Mouse (Mus musculus) naive thymus-derived CD4-positive, alpha-beta T cell, adult 2 months (primary cell): ENCODE data around the gene Dusp7.

ENCODE experiments used
- DNase-seq: peaks from one replicate; pipeline ENCODE4 v3.0.0-alpha.2; 2011; ENCODE audit warnings: low read depth

The Dusp7 gene

DNA sequence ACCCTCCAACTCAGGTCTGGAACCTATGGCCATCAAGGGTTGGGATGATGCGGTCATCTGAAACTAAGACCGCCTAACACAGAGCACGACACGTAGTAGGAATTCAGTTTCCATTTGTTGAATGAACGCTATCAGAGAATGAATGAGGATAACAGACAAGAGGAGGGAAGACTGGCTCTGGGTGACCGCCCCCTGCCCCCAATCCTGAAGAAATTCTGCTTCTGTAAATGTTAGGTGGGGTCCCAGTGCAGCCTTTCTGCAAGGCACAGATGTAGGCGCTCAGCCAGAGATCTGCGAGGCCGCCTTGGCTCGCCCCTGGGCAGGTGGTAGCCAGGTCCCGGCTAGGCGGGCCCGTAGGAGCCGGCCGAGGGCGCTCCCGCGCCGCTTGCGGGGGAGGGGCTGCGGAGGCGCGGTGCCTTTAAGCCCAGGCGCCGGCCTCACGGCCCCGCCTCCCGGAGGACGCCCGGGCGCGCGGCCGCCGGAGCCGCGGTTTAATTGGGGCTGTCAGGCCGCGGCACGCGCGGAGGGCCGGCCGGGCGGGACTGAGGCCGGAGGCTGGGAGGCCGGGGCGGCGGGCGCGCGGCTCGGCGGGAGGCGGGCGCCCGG lies at the start of gene Dusp7:
Gene Dusp7, plus strand, starts transcription at position 521 of the 606 bp plus-strand sequence.
- peak; percentile 75 for DNase-seq

DNA sequence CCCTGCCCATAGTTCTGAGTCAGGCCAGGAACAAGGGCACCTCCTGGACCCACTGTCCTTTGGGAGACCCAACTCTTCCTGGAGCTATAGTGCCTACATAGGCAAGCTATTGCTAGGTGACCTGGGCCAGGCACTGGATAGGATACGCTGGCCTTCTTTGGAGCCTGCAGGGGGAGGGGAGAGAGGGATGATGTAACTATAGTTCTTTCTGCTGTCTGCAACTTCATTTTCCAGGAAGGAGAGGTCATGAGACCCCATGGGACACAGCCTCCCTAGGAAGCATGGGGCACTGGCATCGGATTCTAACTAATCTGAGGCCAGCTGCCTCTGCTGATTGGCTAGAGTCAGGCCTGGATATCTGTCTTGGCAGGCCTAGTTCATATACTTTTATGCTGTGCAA lies 49.3 kb upstream of the Dusp7 start:
- no peak for DNase-seq

GRCm38 (mm10) chr9:106322497-106322896 lies 45.9 kb upstream of the Dusp7 start:
- no peak for DNase-seq

GRCm38 (mm10) chr9:106326241-106326640 lies 42.2 kb upstream of the Dusp7 start:
- DNase-seq, result no peak

- no peak for DNase-seq
Measured at GRCm38 (mm10) chr9:106327125-106327809, 41.2 kb upstream of the Dusp7 start.

GRCm38 (mm10) chr9:106328068-106328610 lies 40.3 kb upstream of the Dusp7 start:
- DNase-seq, result no peak

DNA sequence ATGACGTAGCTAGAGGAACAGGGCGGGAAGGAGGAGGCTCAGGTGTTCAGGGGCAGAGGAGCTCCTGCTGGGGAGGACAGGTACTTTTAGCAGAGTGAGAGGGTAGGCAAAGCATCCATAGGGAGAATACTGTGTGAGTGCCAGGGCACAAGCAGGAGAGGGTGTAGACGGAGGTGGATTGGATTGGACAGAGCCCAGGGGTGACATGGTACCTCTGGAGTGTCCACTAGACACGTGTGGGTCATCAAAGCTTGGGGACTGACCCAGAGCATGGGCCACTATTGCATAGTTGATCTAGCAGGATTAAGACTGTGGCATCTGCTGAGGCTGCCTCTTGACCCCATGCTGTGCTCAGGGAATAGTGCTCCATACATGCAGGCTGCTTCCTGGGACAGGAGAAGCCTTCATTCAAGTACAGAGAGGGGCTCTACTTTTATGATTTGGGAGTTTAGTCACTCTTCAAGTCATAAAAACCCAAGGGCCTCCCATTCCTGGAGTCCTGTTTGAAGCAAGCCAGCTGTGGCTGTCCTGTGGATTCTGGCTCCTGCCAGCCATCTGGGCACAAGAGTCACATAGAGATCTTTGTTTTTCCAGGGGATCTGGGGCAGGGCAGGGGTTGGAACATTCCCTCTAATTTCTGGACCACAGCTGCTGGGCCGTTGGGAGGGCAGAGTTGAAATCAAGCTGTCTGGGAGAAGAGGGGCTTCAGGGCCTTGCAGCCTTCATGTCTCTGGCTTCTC lies 39.5 kb upstream of the Dusp7 start:
- no peak for DNase-seq

- DNase-seq, result no peak
Measured at GRCm38 (mm10) chr9:106332746-106333145, 35.7 kb upstream of the Dusp7 start.

GRCm38 (mm10) chr9:106337620-106338019 lies 30.8 kb upstream of the Dusp7 start:
- DNase-seq, result no peak

GRCm38 (mm10) chr9:106338462-106339172 lies 29.8 kb upstream of the Dusp7 start:
- no peak for DNase-seq

DNA sequence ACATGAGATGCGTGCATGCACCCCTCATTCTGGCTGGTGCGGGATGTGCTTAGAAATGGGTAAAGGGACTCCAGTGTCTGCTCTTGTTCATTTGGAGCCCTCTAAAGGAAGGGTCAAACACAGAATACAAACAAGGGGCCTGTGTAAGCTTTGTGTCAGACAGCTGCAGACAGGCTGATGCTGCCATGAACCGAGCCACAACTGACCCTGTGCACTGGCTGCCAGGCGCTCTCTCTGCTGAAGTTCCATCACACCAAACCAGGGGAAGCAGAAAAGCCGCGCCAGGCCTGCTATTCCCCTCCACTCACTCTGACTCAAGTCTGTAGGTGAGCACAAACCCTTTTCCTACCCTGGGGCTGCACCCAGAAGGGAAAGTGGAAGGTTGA lies 29.3 kb upstream of the Dusp7 start:
- DNase-seq, result no peak

DNA sequence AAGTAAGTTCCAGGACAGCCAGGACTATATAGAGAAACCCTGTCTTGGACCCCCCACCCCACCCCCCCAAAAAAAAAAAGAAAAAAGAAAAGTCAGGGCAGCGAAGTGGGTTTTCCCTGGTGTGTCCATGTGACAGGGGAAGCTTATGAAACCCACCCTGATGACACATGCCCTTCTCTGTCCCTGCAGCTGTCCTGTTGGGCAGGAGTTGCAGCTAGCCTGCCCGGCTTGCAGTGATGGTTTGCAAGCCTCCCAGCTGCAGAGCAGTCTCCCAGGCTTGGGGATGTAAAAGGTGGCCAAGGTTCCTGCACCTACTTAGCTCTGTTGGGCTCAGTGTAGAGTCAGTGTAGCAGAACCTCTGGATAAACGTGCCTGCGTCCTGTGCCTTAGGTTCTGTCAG lies 28.7 kb upstream of the Dusp7 start:
- DNase-seq, result no peak

DNA sequence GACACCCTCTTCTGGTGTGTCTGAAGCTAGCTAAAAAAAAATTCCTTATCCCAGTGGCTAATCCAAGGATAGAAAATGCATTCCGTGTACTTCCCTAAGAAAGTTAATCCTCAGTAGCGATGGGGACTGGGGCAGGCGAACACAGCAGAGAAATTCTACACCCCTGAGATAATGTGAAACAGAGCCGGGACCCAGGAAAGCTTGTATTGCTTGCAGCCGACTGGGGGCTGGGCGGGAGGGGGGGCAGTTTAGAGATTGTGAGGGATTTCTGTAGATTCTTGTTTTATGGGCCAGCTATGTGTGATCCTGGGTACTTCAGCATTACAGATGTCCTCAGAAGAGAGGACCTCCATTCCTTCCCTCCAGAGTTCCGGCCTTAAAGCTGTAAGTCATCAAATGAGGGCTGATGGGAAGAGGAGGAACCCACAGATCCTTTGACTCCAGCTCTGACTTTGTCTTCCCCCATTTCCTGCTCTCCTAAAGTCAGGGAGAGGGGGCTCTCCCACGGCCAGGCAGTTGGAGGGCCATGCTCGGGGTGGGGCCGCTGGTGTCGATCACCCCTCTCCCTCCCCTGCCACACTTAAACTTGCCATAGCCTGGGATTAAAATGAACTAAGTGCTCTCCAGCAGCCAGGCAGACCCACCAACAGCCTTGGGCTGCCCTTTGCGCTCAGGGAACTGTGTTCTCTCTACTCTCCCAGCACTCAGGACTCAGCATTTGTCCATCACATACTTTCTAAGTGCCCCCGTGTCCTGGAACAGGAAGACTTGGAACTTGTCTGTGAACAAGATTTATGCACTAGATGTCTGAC lies 27.7 kb upstream of the Dusp7 start:
- DNase-seq, result no peak

DNA sequence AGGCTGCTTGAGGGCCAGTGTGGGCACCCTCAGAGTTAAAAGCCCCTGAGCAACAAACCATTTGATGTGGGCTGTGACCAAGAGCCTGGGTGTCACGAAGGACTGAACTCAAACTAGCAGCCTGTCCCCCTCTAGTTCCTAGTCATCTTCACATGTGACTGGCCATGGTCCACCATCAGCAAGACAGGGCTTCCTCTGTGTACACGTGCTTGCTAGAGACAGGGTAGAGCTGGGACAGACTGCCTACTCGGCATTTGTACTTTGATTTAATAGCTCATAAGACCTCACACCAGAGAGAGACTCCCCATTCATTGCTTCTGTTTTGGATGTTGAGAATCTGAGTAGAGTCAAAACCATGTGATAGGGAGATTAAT lies 27.1 kb upstream of the Dusp7 start:
- no peak for DNase-seq

GRCm38 (mm10) chr9:106342573-106342972 lies 25.9 kb upstream of the Dusp7 start:
- no peak for DNase-seq

DNA sequence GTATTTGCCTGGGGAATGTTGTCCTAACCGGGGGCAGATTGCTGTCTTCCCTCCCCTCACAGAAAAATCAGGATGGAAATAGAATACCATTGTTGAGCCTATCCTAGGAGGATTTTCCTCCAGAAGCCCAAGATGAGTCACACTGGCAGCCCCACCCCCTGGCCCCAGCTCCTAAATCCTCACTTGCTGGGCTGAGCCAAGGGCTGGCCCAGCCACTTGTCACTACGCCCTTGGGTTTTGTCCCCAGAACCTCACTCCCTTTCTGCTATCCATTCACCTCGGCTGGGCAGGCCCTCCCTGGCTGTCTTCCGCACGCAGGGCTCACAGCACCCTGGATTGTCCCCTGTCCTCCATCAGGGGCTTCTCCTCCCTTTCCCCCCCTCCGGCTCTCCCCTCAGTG lies 23.3 kb upstream of the Dusp7 start:
- DNase-seq, result no peak

DNA sequence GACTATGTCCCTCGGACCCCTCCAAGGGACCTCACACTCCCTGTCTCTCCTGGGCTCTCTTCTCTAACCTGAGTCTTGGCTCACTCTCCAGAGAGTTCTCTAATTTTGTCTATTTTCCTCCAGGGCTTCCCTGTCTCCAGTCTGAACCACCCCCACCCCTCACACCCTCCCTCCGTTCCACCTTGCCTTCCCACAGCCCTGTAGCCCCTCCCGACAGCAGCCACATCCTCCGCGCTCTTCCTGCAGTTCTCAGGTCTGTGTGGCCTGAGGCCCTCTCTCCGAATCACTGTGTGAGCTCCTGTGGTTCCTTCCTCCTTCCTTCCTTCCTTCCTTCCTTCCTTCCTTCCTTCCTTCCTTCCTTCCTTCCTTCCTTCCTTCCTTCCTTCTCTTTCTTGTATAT lies 22.8 kb upstream of the Dusp7 start:
- DNase-seq, result no peak

- no peak for DNase-seq
Measured at GRCm38 (mm10) chr9:106348281-106348680, 20.2 kb upstream of the Dusp7 start.

DNA sequence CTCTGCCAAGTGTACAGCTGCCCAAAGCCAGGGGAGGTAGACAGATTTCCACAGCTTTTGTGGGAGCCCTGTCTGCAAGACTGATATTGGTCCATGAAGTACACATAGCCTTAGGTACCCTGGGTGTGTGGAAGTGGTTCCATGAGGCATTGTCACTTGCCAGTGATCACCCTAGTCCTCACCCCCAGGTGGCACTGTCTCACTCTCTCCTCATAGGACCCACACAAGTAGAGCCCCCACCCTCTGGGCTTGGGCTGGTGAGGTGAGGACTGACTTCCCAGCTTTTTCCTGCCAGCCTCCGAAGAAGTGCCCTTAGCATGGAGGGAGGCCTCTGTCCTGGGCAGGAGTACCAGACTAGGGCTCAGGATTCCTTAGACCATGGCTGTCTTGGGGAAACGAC lies 19.4 kb upstream of the Dusp7 start:
- DNase-seq, result peak; percentile 70

- DNase-seq, result no peak
Measured at GRCm38 (mm10) chr9:106351178-106351577, 17.3 kb upstream of the Dusp7 start.

DNA sequence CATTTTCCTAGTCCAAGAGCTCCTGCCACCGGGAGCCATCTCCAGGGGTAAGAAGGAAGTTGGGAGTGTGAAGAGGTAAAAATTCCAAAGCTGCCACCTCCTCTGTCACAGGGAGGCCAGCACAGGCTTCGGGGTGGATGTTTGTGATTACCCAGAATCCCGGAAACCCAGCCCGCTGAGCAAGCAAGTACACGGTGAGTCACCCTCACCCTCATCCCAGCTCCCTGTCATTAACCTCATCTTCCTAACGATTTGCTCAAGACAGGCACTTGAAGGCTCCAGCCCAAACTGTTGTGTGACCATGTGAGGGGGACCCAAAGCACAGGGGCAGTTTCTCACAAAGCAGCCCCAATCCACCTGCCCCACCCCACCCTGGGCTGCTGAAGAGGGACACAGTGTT lies 14.7 kb upstream of the Dusp7 start:
- DNase-seq, result no peak

GRCm38 (mm10) chr9:106354810-106355209 lies 13.6 kb upstream of the Dusp7 start:
- DNase-seq, result no peak
